Mouse (Mus musculus) cerebellum, adult 8-10 months (tissue): ENCODE measurements around the gene Rln3.
"Not testable (repeated sequence)": the region's sequence is repeated elsewhere in the genome, so short reads cannot be mapped to it uniquely, and the experiment has no call there.

Experiments used
- DNase-seq: peaks from one replicate; pipeline ENCODE4 v3.0.0; 2022

Rln3 gene

GRCm38 (mm10) chr8:84015833-84016232, 29.0 kb downstream of the Rln3 start:
- DNase-seq: no peak

- no peak for DNase-seq
Observed at GRCm38 (mm10) chr8:84012499-84013165, 32.2 kb downstream of the Rln3 start.

- no peak for DNase-seq
Observed at GRCm38 (mm10) chr8:84011705-84012498, 32.9 kb downstream of the Rln3 start, which contains the start of gene 2210011C24Rik. Gene 2210011C24Rik, minus strand, starts transcription at chr8:84012171.

- DNase-seq: peak; percentile 69
Observed at GRCm38 (mm10) chr8:84010625-84011611, 33.9 kb downstream of the Rln3 start.

- DNase-seq: peak; percentile 88
Observed at GRCm38 (mm10) chr8:84009876-84010275, 34.9 kb downstream of the Rln3 start.

GRCm38 (mm10) chr8:84008362-84008761, 36.4 kb downstream of the Rln3 start:
- no peak for DNase-seq

- not testable (repeated sequence) for DNase-seq
Observed at GRCm38 (mm10) chr8:84005502-84005901, 39.3 kb downstream of the Rln3 start.

GRCm38 (mm10) chr8:84004533-84005201, 40.1 kb downstream of the Rln3 start:
- DNase-seq: peak; percentile 92

GRCm38 (mm10) chr8:84003612-84004246, 41.1 kb downstream of the Rln3 start:
- no peak for DNase-seq

GRCm38 (mm10) chr8:84002957-84003611, 41.7 kb downstream of the Rln3 start:
- no peak for DNase-seq

- DNase-seq: no peak
Observed at GRCm38 (mm10) chr8:84001281-84002000, 43.4 kb downstream of the Rln3 start, which contains the start of gene 1700067K01Rik. Gene 1700067K01Rik, plus strand, starts transcription at chr8:84001502.

- no peak for DNase-seq
Observed at GRCm38 (mm10) chr8:83999825-84000224, 45.0 kb downstream of the Rln3 start.

GRCm38 (mm10) chr8:83999057-83999705, 45.6 kb downstream of the Rln3 start:
- no peak for DNase-seq

GRCm38 (mm10) chr8:83998231-83999056, 46.4 kb downstream of the Rln3 start:
- DNase-seq: peak; percentile 57

GRCm38 (mm10) chr8:83997511-83998141, 47.2 kb downstream of the Rln3 start, which contains the start of gene Samd1:
Gene Samd1, plus strand, starts transcription at chr8:83997672.
- DNase-seq: peak; percentile 53

GRCm38 (mm10) chr8:83996567-83997505, 48.0 kb downstream of the Rln3 start:
- DNase-seq: peak; percentile 75

- DNase-seq: no peak
Observed at GRCm38 (mm10) chr8:83995973-83996372, 48.8 kb downstream of the Rln3 start.
